Mouse (Mus musculus): ENCODE results near the gene 4930562C15Rik.

Gene 4930562C15Rik

GRCm38 (mm10) chr16:4861392-4861791 is 26.2 kb downstream of the 4930562C15Rik start:
- no peak for DNase-seq (ENCODE audit: low read depth)

GRCm38 (mm10) chr16:4862863-4863483 is 27.8 kb downstream of the 4930562C15Rik start:
- DNase-seq (ENCODE audit: low read depth) = peak; percentile 40

GRCm38 (mm10) chr16:4863742-4864141 is 28.5 kb downstream of the 4930562C15Rik start:
- no peak for DNase-seq (ENCODE audit: low read depth)

GRCm38 (mm10) chr16:4866101-4866695 is 31.0 kb downstream of the 4930562C15Rik start:
- DNase-seq (ENCODE audit: low read depth) = no peak

- no peak for DNase-seq (ENCODE audit: low read depth)
Measured at GRCm38 (mm10) chr16:4870490-4870889, 35.3 kb downstream of the 4930562C15Rik start.

GRCm38 (mm10) chr16:4871926-4872325 is 36.7 kb downstream of the 4930562C15Rik start:
- DNase-seq (ENCODE audit: low read depth) = no peak

- no peak for DNase-seq (ENCODE audit: low read depth)
Measured at GRCm38 (mm10) chr16:4875198-4876032, 40.2 kb downstream of the 4930562C15Rik start.

GRCm38 (mm10) chr16:4876033-4876680 is 40.9 kb downstream of the 4930562C15Rik start:
- DNase-seq (ENCODE audit: low read depth) = no peak

GRCm38 (mm10) chr16:4877195-4877594 is 42.0 kb downstream of the 4930562C15Rik start:
- no peak for DNase-seq (ENCODE audit: low read depth)

- DNase-seq (ENCODE audit: low read depth) = no peak
Measured at GRCm38 (mm10) chr16:4877701-4878100, 42.5 kb downstream of the 4930562C15Rik start.

GRCm38 (mm10) chr16:4878192-4878885 is 43.1 kb downstream of the 4930562C15Rik start:
- no peak for DNase-seq (ENCODE audit: low read depth)

GRCm38 (mm10) chr16:4879101-4879707 is 44.0 kb downstream of the 4930562C15Rik start:
- no peak for DNase-seq (ENCODE audit: low read depth)

- DNase-seq (ENCODE audit: low read depth) = peak; percentile 69
Measured at GRCm38 (mm10) chr16:4879708-4880124, 44.5 kb downstream of the 4930562C15Rik start.

- DNase-seq (ENCODE audit: low read depth) = peak; percentile 96
Measured at GRCm38 (mm10) chr16:4880136-4880825, 45.1 kb downstream of the 4930562C15Rik start, which contains the start of gene Ubald1. TSS of gene Ubald1 (minus strand) at chr16:4880315.

- no peak for DNase-seq (ENCODE audit: low read depth)
Measured at GRCm38 (mm10) chr16:4881400-4882351, 46.5 kb downstream of the 4930562C15Rik start.

- DNase-seq (ENCODE audit: low read depth) = no peak
Measured at GRCm38 (mm10) chr16:4884930-4885329, 49.7 kb downstream of the 4930562C15Rik start.

GRCm38 (mm10) chr16:4885760-4886689 is 50.8 kb downstream of the 4930562C15Rik start, which contains the start of gene Mgrn1:
TSS of gene Mgrn1 (plus strand) at chr16:4886249.
- peak; percentile 46 for DNase-seq (ENCODE audit: low read depth)

GRCm38 (mm10) chr16:4886690-4887020 is 51.4 kb downstream of the 4930562C15Rik start:
- no peak for DNase-seq (ENCODE audit: low read depth)
